15 mouse cellular contexts compared by ENCODE assay signal in genomic region chr12:24755471-24755870, GRCm38 (mm10).
"Had no signal": no experiment of that assay in that cellular context is flagged by ENCODE, and none has a peak within 500 bp of the region (broad histone marks: within the 10 kb centered on the region; RNA-seq: fewer than 3 reads in every experiment).

No protein-coding gene starts in this region.

- H3K27me3 ChIP-seq: midbrain, embryonic 12.5 days; neural tube, embryonic 13.5 days; neural tube, embryonic 15.5 days had no signal

- H3K4me2 ChIP-seq: lung, embryonic 14.5 days; midbrain, embryonic 12.5 days; neural tube, embryonic 13.5 days; neural tube, embryonic 15.5 days had no signal

- H3K9ac ChIP-seq: liver, embryonic 14.5 days; lung, embryonic 14.5 days; midbrain, embryonic 12.5 days; neural tube, embryonic 13.5 days; neural tube, embryonic 15.5 days had no signal

- H3K27ac ChIP-seq: liver, embryonic 14.5 days; midbrain, embryonic 10.5 days; midbrain, embryonic 12.5 days; neural tube, embryonic 13.5 days; neural tube, embryonic 15.5 days had no signal

- H3K9me3 ChIP-seq: midbrain, embryonic 10.5 days; midbrain, embryonic 12.5 days; neural tube, embryonic 13.5 days; neural tube, embryonic 15.5 days had no signal

- ATAC-seq: midbrain, embryonic 16.5 days had no signal

- H3K4me3 ChIP-seq: midbrain, embryonic 10.5 days; midbrain, embryonic 12.5 days; neural tube, embryonic 13.5 days; neural tube, embryonic 15.5 days had no signal

- H3K36me3 ChIP-seq: midbrain, embryonic 10.5 days; midbrain, embryonic 12.5 days; neural tube, embryonic 13.5 days; neural tube, embryonic 15.5 days had no signal

- DNase-seq: midbrain, embryonic 14.5 days; retina, postnatal 1 day; right cerebral cortex, adult 18-20 months; right cerebral cortex, postnatal 25 days; spleen, adult 18-20 months; thymus, adult 18-20 months; thymus, postnatal 14 days; thymus, postnatal 36 days had no signal
